Mouse (Mus musculus) heart, adult 2 months (tissue): ENCODE data around the gene Ano10.

ENCODE experiments used
- CTCF ChIP-seq: fragments of 200-600 bp; IDR thresholded peaks from 2 replicates; pipeline ENCODE4 v1.8.1; 2022; ENCODE audit warnings: antibody characterized with exemption, mild to moderate bottlenecking, moderate library complexity
- EP300 ChIP-seq: fragments of 200-500 bp; IDR thresholded peaks from 2 replicates; pipeline ENCODE4 v1.6.1; 2011; ENCODE audit warnings: low read depth, low read length, control low read depth; ENCODE audit not compliant: insufficient read depth
- POLR2A ChIP-seq: fragments of 200-500 bp; IDR thresholded peaks from 2 replicates; pipeline ENCODE4 v1.6.1; 2011; ENCODE audit warnings: mild to moderate bottlenecking, low read depth, low read length, control low read depth; ENCODE audit not compliant: insufficient read depth

DNA sequence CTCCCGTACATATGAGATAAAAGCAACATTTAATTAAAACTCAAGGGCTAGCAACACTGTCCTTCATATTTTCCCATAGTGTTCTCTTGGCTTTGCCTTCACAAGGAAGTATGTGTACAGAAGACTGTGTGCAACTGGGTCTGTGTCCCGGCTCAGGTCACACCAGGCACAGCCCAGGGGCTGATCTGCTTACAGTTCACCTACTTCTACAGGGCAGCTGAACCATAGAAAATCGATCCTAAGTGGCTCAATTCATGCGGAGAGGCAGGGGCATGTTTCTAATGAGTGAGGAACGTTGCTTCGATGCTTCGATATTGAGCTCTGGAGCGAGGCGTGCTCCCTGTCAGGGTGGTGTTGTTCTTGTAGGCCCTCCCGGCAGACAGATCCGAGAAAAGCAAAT lies 21.3 kb upstream of the Ano10 start:
- TF ChIP-seq CTCF (no peak), POLR2A (no peak), EP300 (no peak)
